Mouse (Mus musculus): ENCODE data around the gene Gramd4.

- no peak for TF ChIP-seq CTCF (IDR thresholded peaks at IDR 0.05; ENCODE audit: control insufficient read depth, insufficient read depth, insufficient read length)
- TF ChIP-seq CEBPB (IDR thresholded peaks at IDR 0.05; ENCODE audit: low read depth) = no peak
- no peak for TF ChIP-seq MAX (IDR thresholded peaks at IDR 0.05)
- TF ChIP-seq USF1 (IDR thresholded peaks at IDR 0.05; ENCODE audit: low read depth) = no peak
- TF ChIP-seq MYOD1 (IDR thresholded peaks at IDR 0.05; ENCODE audit: control insufficient read depth, insufficient read length, low read depth) = no peak
- TF ChIP-seq FOSL1 (IDR thresholded peaks at IDR 0.05; ENCODE audit: insufficient read depth, low read length, poor library complexity, severe bottlenecking) = no peak
These were observed 122.9 kb downstream of the Gramd4 start for GRCm38 (mm10) chr15:86180427-86180826.
